Mouse (Mus musculus): Measurements from ENCODE around the gene Jam3.

GRCm38 (mm10) chr9:27074677-27075076 is 80.5 kb downstream of the Jam3 start:
- no peak for TF ChIP-seq CTCF (IDR thresholded peaks at IDR 0.05; ENCODE audit: insufficient read depth, low read length)
- no peak for TF ChIP-seq POLR2A (IDR thresholded peaks at IDR 0.05; ENCODE audit: borderline replicate concordance, extremely low read depth, low read depth, low read length)

All from lung, adult 2 months (tissue).